Mouse (Mus musculus) lung, postnatal 0 days (tissue): ENCODE results near the gene Sipa1l1. TPM values are rescaled to one million over a fixed set of nuclear protein-coding genes. Genes with fewer than 3 reads are reported as not detected.

Source experiments
- ATAC-seq: fragments of 200-750 bp; cut with Nextera tagmentation; 2 replicates; pipeline ENCODE4 v1.8.0; 2017; ENCODE audit warnings: moderate library complexity
- DNase-seq: peaks from one replicate; pipeline ENCODE4 v3.0.0-alpha.2; 2016; ENCODE audit warnings: low spot score
- H3K27ac ChIP-seq: fragments of 300-500 bp; sonication (generic); 2 replicates; pipeline ENCODE4 v1.5.1; 2014; ENCODE audit warnings: antibody characterized with exemption, mild to moderate bottlenecking, low read length, mixed read lengths
- H3K27me3 ChIP-seq: fragments of 300-500 bp; sonication (generic); replicated peaks from 2 replicates; pipeline ENCODE4 v1.6.1; 2014; ENCODE audit warnings: low read length, mixed read lengths; ENCODE audit not compliant: insufficient read depth
- H3K36me3 ChIP-seq: fragments of 300-500 bp; sonication (generic); 2 replicates; pipeline ENCODE4 v1.6.1; 2014; ENCODE audit warnings: low read length, mixed read lengths; ENCODE audit not compliant: insufficient read depth
- H3K4me1 ChIP-seq: fragments of 300-500 bp; sonication (generic); 2 replicates; pipeline ENCODE4 v1.6.1; 2014; ENCODE audit warnings: antibody characterized with exemption, low read depth, low read length, mixed read lengths; ENCODE audit not compliant: insufficient read depth
- H3K4me2 ChIP-seq: fragments of 300-500 bp; sonication (generic); replicated peaks from 2 replicates; pipeline ENCODE4 v1.6.1; 2014; ENCODE audit warnings: low read depth, mild to moderate bottlenecking, low read length, moderate library complexity, mixed read lengths
- H3K4me3 ChIP-seq: fragments of 300-500 bp; sonication (generic); 2 replicates; pipeline ENCODE4 v1.5.1; 2014; ENCODE audit warnings: low read depth, low read length
- H3K9ac ChIP-seq: fragments of 300-500 bp; sonication (generic); replicated peaks from 2 replicates; pipeline ENCODE4 v1.6.1; 2014; ENCODE audit warnings: low read depth, mild to moderate bottlenecking
- H3K9me3 ChIP-seq: fragments of 300-500 bp; sonication (generic); 2 replicates; pipeline ENCODE4 v1.6.1; 2016; ENCODE audit warnings: low read length, mixed read lengths
- CTCF ChIP-seq: IDR thresholded peaks from 2 replicates; pipeline ENCODE4 v1.5.1; 2016; ENCODE audit warnings: antibody characterized with exemption, mild to moderate bottlenecking
- EP300 ChIP-seq: IDR thresholded peaks from 2 replicates; pipeline ENCODE4 v1.6.1; 2016; ENCODE audit warnings: antibody characterized with exemption, mild to moderate bottlenecking, control low read depth
- WGBS: fragments of 180-500 bp; shearing (Covaris S2); extraction: QIAGEN DNeasy Blood & Tissue Kit; methylation state at CpG from one replicate; pipeline ENCODE4 v1.1.7; 2014; 5-methylcytosine and 5-hydroxymethylcytosine counted together
- polyA plus RNA-seq: library from polyadenylated mRNA; unstranded; fragments of >200 nt; fragmentation: Nextera tagmentation; extraction: Ambion mirVana; gene quantifications from 2 replicates; pipeline ENCODE4 v1.2.1, GENCODE M21; 2015

Gene Sipa1l1
- polyA plus RNA-seq, 1 experiment from 2014 or later, result 10.2 TPM

DNA sequence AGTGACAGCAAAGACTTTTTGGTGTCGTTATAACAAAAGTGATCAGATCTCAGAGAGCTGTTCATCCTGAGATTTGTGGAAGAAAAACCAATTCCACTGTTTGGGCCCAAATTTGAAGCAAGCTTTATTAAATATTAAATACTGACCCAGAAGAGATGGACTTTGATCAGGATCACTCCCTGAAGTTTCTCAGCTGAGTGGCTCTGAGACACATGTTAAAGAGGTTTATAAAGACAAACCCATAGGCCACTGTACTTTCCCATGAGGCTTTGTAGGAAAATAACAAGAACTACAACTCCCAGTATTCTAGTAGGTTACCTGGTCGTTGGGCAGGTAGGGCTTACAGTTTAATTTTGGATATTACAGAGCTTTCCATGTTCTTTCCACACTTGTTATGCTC lies 127.2 kb downstream of the Sipa1l1 start:
- TF ChIP-seq EP300 (no peak), CTCF (no peak)
- ATAC-seq (no peak), DNase-seq (no peak)
- no peak overlapping the region for H3K4me2 ChIP-seq
- H3K27ac ChIP-seq, result no peak overlapping the region
- H3K9me3 ChIP-seq, result no peaks in the 10 kb centered on the region
- no peaks in the 10 kb centered on the region for H3K4me1 ChIP-seq
- no peaks in the 10 kb centered on the region for H3K27me3 ChIP-seq
- no peaks in the 10 kb centered on the region for H3K36me3 ChIP-seq
- 62% methylated on average over 2 of the region's 2 CpGs for WGBS
- H3K9ac ChIP-seq, result no peak overlapping the region
- H3K4me3 ChIP-seq, result no peak overlapping the region

DNA sequence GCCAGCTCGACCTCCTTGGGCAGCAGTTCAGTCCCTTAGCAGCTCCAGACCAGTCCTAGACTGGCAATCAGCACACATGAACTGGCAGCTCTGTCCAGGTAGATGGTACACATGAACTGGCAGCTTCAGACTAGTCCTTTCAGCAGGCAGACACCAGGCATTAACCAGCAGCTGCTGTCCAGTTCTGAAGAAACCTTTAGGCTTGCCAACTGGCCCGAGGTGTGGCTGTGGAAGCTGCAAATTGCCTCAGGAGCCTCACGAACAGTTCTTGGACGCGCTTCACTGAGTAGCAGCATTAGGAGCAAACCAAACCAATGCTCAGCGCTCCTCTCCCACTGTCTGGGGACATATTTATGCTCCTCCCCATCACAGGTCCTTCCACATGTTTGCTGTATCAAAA lies 128.1 kb downstream of the Sipa1l1 start:
- no peaks in the 10 kb centered on the region for H3K4me1 ChIP-seq
- H3K27me3 ChIP-seq, result no peaks in the 10 kb centered on the region
- DNase-seq (no peak), ATAC-seq (no peak)
- H3K36me3 ChIP-seq, result no peaks in the 10 kb centered on the region
- H3K9me3 ChIP-seq, result no peaks in the 10 kb centered on the region
- no peak overlapping the region for H3K27ac ChIP-seq
- 86% methylated on average over 6 of the region's 6 CpGs for WGBS
- H3K9ac ChIP-seq, result no peak overlapping the region
- TF ChIP-seq EP300 (no peak), CTCF (no peak)
- H3K4me2 ChIP-seq, result no peak overlapping the region
- H3K4me3 ChIP-seq, result no peak overlapping the region

DNA sequence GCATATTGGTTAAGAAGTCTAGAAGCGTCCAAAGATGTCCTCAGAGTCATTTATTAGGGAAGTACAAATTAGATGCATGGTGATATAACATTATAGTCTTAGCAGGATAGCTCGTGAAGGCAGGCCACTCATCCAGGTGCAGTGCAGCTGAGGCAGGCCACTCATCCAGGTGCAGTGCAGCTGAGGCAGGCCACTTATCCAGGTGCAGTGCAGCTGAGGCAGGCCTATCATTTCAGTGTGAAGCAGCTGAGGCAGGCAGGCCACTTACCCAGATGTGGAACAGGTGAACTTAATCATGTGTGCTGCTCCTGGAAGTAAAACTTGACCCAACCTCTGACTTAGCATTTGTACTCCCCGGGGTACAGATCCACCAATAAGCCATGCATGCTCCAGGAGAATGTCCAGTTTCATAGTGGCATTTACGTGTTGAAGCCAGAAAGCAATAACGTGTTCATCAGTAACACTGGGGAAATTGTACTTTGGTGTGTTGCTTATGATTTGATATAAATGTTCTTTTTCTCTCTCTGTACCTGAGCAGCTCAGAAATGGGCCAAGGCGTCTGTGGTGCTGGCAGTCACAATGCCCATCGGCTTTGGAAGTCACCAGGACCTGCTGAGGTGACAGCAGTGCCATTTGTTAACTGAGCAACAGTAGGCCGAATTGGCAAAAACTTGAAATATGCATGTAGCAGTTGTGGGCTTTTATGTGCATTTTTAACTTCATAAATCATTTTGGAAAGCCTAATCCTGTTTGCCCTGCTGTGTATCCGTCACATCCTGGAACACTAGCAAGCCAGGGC lies 129.7 kb downstream of the Sipa1l1 start:
- WGBS, result 83% methylated on average over 9 of the region's 9 CpGs
- H3K27me3 ChIP-seq, result no peaks in the 10 kb centered on the region
- no peak overlapping the region for H3K4me3 ChIP-seq
- ATAC-seq, result no peak
- no peak overlapping the region for H3K9ac ChIP-seq
- no peak overlapping the region for H3K27ac ChIP-seq
- TF ChIP-seq EP300 (no peak), CTCF (no peak)
- no peaks in the 10 kb centered on the region for H3K9me3 ChIP-seq
- DNase-seq, result no peak
- no peaks in the 10 kb centered on the region for H3K36me3 ChIP-seq
- H3K4me2 ChIP-seq, result no peak overlapping the region
- peaks cover 4% of the 10 kb centered on the region; the same call in 1 of the 2 replicates for H3K4me1 ChIP-seq

DNA sequence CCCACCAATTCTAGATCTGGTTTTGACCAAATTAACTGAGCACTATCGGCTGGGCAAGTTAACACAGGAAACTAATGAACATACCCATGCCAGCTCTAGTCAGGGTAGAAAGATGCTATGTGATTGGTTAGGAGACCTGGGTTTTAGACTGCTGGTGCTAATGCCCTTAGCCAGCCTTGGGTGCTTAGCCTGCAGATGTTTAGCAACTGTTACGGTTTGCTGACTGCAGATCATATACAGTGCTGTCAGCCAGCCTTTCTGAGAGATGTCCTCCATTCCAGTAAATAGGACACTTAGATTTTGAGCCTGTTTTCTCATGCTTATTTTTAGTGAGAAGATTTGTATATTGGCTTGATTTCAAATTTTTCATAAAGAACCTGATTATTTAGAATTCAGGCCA lies 135.0 kb downstream of the Sipa1l1 start:
- no peak overlapping the region for H3K27ac ChIP-seq
- ATAC-seq (no peak), DNase-seq (no peak)
- TF ChIP-seq CTCF (no peak), EP300 (no peak)
- peaks cover 4% of the 10 kb centered on the region; the same call in 1 of the 2 replicates for H3K4me1 ChIP-seq
- no peaks in the 10 kb centered on the region for H3K36me3 ChIP-seq
- no peak overlapping the region for H3K4me2 ChIP-seq
- no peak overlapping the region for H3K4me3 ChIP-seq
- H3K27me3 ChIP-seq, result no peaks in the 10 kb centered on the region
- H3K9me3 ChIP-seq, result no peaks in the 10 kb centered on the region
- no peak overlapping the region for H3K9ac ChIP-seq
- WGBS, result 76% methylated on average over 2 of the region's 2 CpGs

DNA sequence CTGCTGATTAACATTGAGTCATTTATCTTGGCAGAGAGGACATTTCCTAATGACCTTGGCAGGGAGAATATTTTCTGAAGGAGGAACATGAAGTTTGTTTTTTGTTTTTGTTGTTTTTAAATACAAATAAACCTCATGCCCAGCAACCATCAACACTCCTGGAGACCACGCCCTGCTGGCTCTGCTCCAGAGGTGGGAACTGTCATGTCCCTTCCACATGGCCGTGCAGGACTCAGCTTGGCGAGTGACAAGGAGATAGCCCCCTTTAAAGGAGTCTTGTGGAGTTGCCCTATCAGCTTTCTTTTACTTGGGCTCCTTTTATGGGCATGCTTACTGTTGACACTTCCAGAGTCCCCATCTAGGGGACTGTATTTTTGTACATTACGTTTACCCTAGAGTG lies 136.9 kb downstream of the Sipa1l1 start:
- H3K9me3 ChIP-seq, result no peaks in the 10 kb centered on the region
- no peak overlapping the region for H3K27ac ChIP-seq
- no peak overlapping the region for H3K9ac ChIP-seq
- H3K36me3 ChIP-seq, result no peaks in the 10 kb centered on the region
- DNase-seq, result no peak
- H3K4me3 ChIP-seq, result no peak overlapping the region
- no peak overlapping the region for H3K4me2 ChIP-seq
- WGBS, result 75% methylated on average over 4 of the region's 4 CpGs
- H3K27me3 ChIP-seq, result no peaks in the 10 kb centered on the region
- TF ChIP-seq EP300 (no peak), CTCF (no peak)
- ATAC-seq, result no peak
- peaks cover 4% of the 10 kb centered on the region; the same call in 1 of the 2 replicates for H3K4me1 ChIP-seq

DNA sequence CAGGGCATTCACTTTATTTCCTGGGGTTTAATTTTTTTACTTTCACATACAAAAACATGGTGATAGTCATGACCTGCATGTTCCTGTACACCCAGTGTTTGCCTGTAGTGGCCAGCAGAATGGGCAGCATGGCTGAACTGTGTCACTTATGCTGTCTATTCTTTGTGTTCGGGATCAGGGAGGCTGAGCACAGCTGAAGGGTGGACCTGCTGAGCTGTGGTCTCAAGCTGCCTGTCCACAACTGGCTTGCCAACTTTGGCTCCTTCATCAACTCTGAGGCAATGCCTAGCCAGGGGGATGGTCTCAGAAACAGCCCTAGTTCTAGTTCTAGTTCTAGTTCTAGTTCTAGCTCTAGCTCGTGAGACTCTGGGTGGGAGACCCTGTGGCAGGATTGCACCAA lies 142.5 kb downstream of the Sipa1l1 start:
- no peak for TF ChIP-seq CTCF
- no peak for TF ChIP-seq EP300
- Histone ChIP-seq H3K4me2 (no peak overlapping the region), H3K9ac (no peak overlapping the region), H3K9me3 (no peaks in the 10 kb centered on the region), H3K4me3 (no peak overlapping the region), H3K27ac (no peak overlapping the region), H3K27me3 (no peaks in the 10 kb centered on the region), H3K36me3 (no peaks in the 10 kb centered on the region), H3K4me1 (peaks cover 3% of the 10 kb centered on the region; the same call in 1 of the 2 replicates)
- DNase-seq (no peak), ATAC-seq (no peak)
- 89% methylated on average over 2 of the region's 2 CpGs for WGBS
